Mouse (Mus musculus) urinary bladder, adult 2 months (tissue): ENCODE measurements around the gene Cd300ld4. TPM values are rescaled to one million over a fixed set of nuclear protein-coding genes. Genes with fewer than 3 reads are reported as not detected.

Experiments
- polyA plus RNA-seq: library from polyadenylated mRNA; depleted of rRNA; stranded (reverse); fragments of >200 nt; gene quantifications from 2 replicates; pipeline ENCODE4 v1.2.3, GENCODE M21; 2012; rRNA removed

Cd300ld4 gene
- polyA plus RNA-seq, 1 experiment: 3.6 TPM

Other genes with a start within 250 kb of the Cd300ld4 start
- gene Btbd17, start 231.1 kb downstream of the Cd300ld4 start, polyA plus RNA-seq: 0.15 and 0.22 TPM in 2 replicates
- not detected in 2 replicates for gene Gpr142, start 228.1 kb downstream of the Cd300ld4 start, polyA plus RNA-seq
- 5.1 and 6.5 TPM in 2 replicates for gene Gprc5c, start 175.9 kb downstream of the Cd300ld4 start, polyA plus RNA-seq
- gene Cd300a, start 137.0 kb downstream of the Cd300ld4 start, polyA plus RNA-seq: 0.93 and 1.0 TPM in 2 replicates
- gene Cd300lb, start 92.6 kb downstream of the Cd300ld4 start, polyA plus RNA-seq: 2.4 and 3.6 TPM in 2 replicates
- 0.21 and 0.51 TPM in 2 replicates for gene Cd300c, start 57.9 kb downstream of the Cd300ld4 start, polyA plus RNA-seq
- 4.2 and 6.1 TPM in 2 replicates for gene Cd300ld, start 37.1 kb downstream of the Cd300ld4 start, polyA plus RNA-seq
- gene Cd300c2, start 25.1 kb downstream of the Cd300ld4 start, polyA plus RNA-seq: 3.5 and 4.8 TPM in 2 replicates
- gene Cd300ld2, start 10.8 kb downstream of the Cd300ld4 start, polyA plus RNA-seq: 0.83 and 1.2 TPM in 2 replicates
- 3.1 and 5.2 TPM in 2 replicates for gene Cd300ld5, start 10.8 kb upstream of the Cd300ld4 start, polyA plus RNA-seq
- 16.9 and 17.1 TPM in 2 replicates for gene Cd300ld3, start 21.4 kb upstream of the Cd300ld4 start, polyA plus RNA-seq
- gene Cd300e, start 35.2 kb upstream of the Cd300ld4 start, polyA plus RNA-seq: 0.04 and 0.15 TPM in 2 replicates
- 0.77 and 0.94 TPM in 2 replicates for gene Rab37, start 64.4 kb upstream of the Cd300ld4 start, polyA plus RNA-seq
- 0.52 and 1.5 TPM in 2 replicates for gene Cd300lf, start 107.0 kb upstream of the Cd300ld4 start, polyA plus RNA-seq
- 67.7 and 76.3 TPM in 2 replicates for gene Slc9a3r1, start 136.3 kb upstream of the Cd300ld4 start, polyA plus RNA-seq
- gene Tmem104, start 160.5 kb upstream of the Cd300ld4 start, polyA plus RNA-seq: 7.0 and 9.4 TPM in 2 replicates
- 27.5 and 32.2 TPM in 2 replicates for gene Nat9, start 160.8 kb upstream of the Cd300ld4 start, polyA plus RNA-seq
- gene Grin2c, start 240.2 kb upstream of the Cd300ld4 start, polyA plus RNA-seq: 0.74 and 1.0 TPM in 2 replicates